Mouse (Mus musculus): ENCODE data around the gene Olfr963.

GRCm38 (mm10) chr9:39624711-39625110 lies 42.3 kb upstream of the Olfr963 start:
- TF ChIP-seq POLR2A (IDR thresholded peaks at IDR 0.05; ENCODE audit: borderline replicate concordance, extremely low read depth, low read depth, low read length) (no peak), CTCF (IDR thresholded peaks at IDR 0.05; ENCODE audit: insufficient read depth, low read length) (no peak)

All from lung, adult 2 months (tissue).